Mouse (Mus musculus) adrenal gland, adult 2 months (tissue): Measurements from ENCODE around the gene Gm21985. TPM values are rescaled to one million over a fixed set of nuclear protein-coding genes. Genes with fewer than 3 reads are reported as not detected.
A peak's percentile ranks its signal among the peaks of the same experiment; 100 is the strongest.
"Not testable (repeated sequence)": the region's sequence is repeated elsewhere in the genome, so short reads cannot be mapped to it uniquely, and the experiment has no call there.

Experiments
- DNase-seq: peaks from one replicate; pipeline ENCODE4 v3.0.0; 2021
- polyA plus RNA-seq: library from polyadenylated mRNA; depleted of rRNA; stranded (reverse); fragments of >200 nt; gene quantifications from 2 replicates; pipeline ENCODE4 v1.2.3, GENCODE M21; 2012
- total RNA-seq, 2 experiments: library from RNA; stranded (reverse); gene quantifications; 2 replicates each; pipeline ENCODE4 v1.2.3; 2021

Gm21985 gene
- total and polyA plus RNA-seq, 3 experiments = 0.14 TPM; not detected in 2

GRCm38 (mm10) chr2:112392689-112393088 lies 126.6 kb downstream of the Gm21985 start:
- no peak for DNase-seq

GRCm38 (mm10) chr2:112393958-112394357 lies 127.8 kb downstream of the Gm21985 start:
- DNase-seq = no peak

GRCm38 (mm10) chr2:112396649-112397048 lies 130.5 kb downstream of the Gm21985 start:
- no peak for DNase-seq

GRCm38 (mm10) chr2:112407030-112407429 lies 140.9 kb downstream of the Gm21985 start:
- DNase-seq = no peak

GRCm38 (mm10) chr2:112425308-112425707 lies 159.2 kb downstream of the Gm21985 start:
- DNase-seq = no peak

GRCm38 (mm10) chr2:112428534-112428933 lies 162.4 kb downstream of the Gm21985 start:
- not testable (repeated sequence) for DNase-seq

GRCm38 (mm10) chr2:112429665-112430064 lies 163.6 kb downstream of the Gm21985 start:
- DNase-seq = no peak

- DNase-seq = no peak
Measured at GRCm38 (mm10) chr2:112430403-112430802, 164.3 kb downstream of the Gm21985 start.

GRCm38 (mm10) chr2:112432523-112432922 lies 166.4 kb downstream of the Gm21985 start:
- no peak for DNase-seq

- DNase-seq = no peak
Measured at GRCm38 (mm10) chr2:112433359-112433758, 167.2 kb downstream of the Gm21985 start.

- DNase-seq = no peak
Measured at GRCm38 (mm10) chr2:112436292-112436691, 170.2 kb downstream of the Gm21985 start.

- no peak for DNase-seq
Measured at GRCm38 (mm10) chr2:112437589-112437988, 171.5 kb downstream of the Gm21985 start.

- no peak for DNase-seq
Measured at GRCm38 (mm10) chr2:112443491-112443890, 177.4 kb downstream of the Gm21985 start.

- no peak for DNase-seq
Measured at GRCm38 (mm10) chr2:112445511-112445910, 179.4 kb downstream of the Gm21985 start.

- DNase-seq = not testable (repeated sequence)
Measured at GRCm38 (mm10) chr2:112448046-112448445, 181.9 kb downstream of the Gm21985 start.

- DNase-seq = no peak
Measured at GRCm38 (mm10) chr2:112448510-112449059, 182.5 kb downstream of the Gm21985 start.

GRCm38 (mm10) chr2:112449597-112450296 lies 183.6 kb downstream of the Gm21985 start:
- peak; percentile 15 for DNase-seq

- DNase-seq = not testable (repeated sequence)
Measured at GRCm38 (mm10) chr2:112452513-112452912, 186.4 kb downstream of the Gm21985 start.

GRCm38 (mm10) chr2:112454125-112454861 lies 188.2 kb downstream of the Gm21985 start:
- DNase-seq = no peak

- DNase-seq = peak; percentile 99
Measured at GRCm38 (mm10) chr2:112454862-112455564, 188.9 kb downstream of the Gm21985 start, which contains the start of gene Emc7. TSS of gene Emc7 (plus strand) at chr2:112454997.
